Mouse (Mus musculus): ENCODE measurements around the gene Epha1. TPM values are rescaled to one million over a fixed set of nuclear protein-coding genes. Genes with fewer than 3 reads are reported as not detected.
A peak's percentile ranks its signal among the peaks of the same experiment; 100 is the strongest.

The Epha1 gene
- 0.96 and 1.1 TPM in 2 replicates for polyA plus RNA-seq (2014; fragmentation: Nextera tagmentation; extraction: Ambion mirVana)

DNA sequence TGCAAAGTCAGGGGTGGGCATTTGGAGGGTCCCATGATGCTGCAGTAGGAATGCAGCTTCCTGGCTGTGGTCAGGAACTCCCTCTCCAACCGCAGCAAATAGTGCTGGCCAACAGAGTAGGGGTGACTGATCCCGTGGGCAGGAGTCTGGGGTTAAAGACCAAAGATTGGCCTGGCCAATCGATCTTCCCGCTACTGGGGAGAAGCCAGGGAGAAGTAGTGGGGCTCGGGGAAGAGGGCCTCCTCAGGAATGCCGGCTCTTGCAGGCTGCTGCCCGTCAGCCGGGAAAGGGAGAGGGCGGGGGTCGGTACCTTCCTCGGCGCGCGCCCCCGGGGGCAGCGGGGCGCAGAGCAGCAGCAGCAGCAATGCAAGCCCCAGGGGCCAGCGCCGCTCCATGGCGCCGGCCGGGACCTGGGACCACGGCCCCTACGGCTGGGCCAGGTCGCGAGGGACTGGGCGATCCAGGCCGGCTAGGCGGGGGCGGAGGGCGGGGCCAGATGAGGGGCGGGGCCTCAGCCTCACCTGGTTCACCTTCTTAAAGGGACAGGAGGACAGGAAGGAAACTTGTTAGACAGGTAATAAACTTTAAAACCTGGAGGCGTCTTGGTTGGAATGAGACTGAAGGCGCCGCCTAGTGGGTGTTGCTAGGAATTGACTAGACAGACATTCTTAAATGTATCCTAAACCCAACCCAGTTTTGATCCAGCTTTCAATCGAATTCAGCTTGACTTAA, at the start of gene Epha1:
Epha1 (minus strand) TSS at position 453 of the 732 bp plus-strand sequence.
- H3K4me3 ChIP-seq (ENCODE audit: control insufficient read depth in 1 of 2, insufficient read depth in 1 of 2, low read depth in 1 of 2, low read length in 2 of 2): peak within 1 kb of the TSS; percentile 43 to 54
- no peaks in the 10 kb centered on the region for H3K36me3 ChIP-seq (ENCODE audit: control insufficient read depth, insufficient read depth, low read length)
- no peak for ATAC-seq (ENCODE audit: insufficient number of reproducible peaks, insufficient read depth, low FRiP score, low read depth)
- WGBS: under 1% methylated on average over 32 of the region's 36 CpGs
- peak within 1 kb of the TSS; percentile 88 for H3K4me2 ChIP-seq (ENCODE audit: low read length)
- H3K27me3 ChIP-seq (ENCODE audit: control insufficient read depth, insufficient read depth, low read length): no peaks in the 10 kb centered on the region
- H3K9ac ChIP-seq (ENCODE audit: low read length): peak within 1 kb of the TSS; percentile 67
- H3K9me3 ChIP-seq (ENCODE audit: control insufficient read depth, low read length): no peaks in the 10 kb centered on the region
- H3K4me1 ChIP-seq (ENCODE audit: control insufficient read depth in 2 of 2, insufficient read depth in 2 of 2, low read length in 2 of 2): peaks cover 28 to 53% of the 10 kb centered on the region in 2 experiments
- H3K27ac ChIP-seq (replicated peaks in 1 of 2; ENCODE audit: control insufficient read depth in 1 of 2, insufficient read depth in 1 of 2, low read depth in 2 of 2, low read length in 2 of 2): peak within 1 kb of the TSS; percentile 30 to 40; a peak in 3 of 4 replicates

DNA sequence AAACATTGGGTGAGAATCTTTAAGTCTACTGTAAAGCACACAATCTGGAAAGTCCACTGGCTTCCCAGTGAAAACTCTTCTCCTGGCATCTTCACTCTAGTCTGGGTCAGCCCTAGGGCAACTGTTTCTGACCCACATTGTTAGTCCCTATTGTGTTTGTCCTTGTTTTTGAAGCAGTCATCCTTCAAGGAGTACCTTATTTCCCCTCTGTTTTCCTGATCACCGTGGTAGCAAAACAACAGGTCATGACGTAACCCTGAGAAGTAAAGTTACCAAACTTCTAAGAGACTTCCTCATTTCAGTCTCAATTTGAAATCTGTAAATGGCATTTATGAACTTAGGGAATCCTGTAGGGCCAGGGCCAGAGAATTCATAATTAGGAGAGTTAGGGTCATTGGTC, 48.4 kb upstream of the Epha1 start:
- no peaks in the 10 kb centered on the region for H3K36me3 ChIP-seq (ENCODE audit: control insufficient read depth, insufficient read depth, low read length)
- ATAC-seq (ENCODE audit: insufficient number of reproducible peaks, insufficient read depth, low FRiP score, low read depth): no peak
- no peaks in the 10 kb centered on the region for H3K27me3 ChIP-seq (ENCODE audit: control insufficient read depth, insufficient read depth, low read length)
- no peak overlapping the region for H3K27ac ChIP-seq (replicated peaks in 1 of 2; ENCODE audit: control insufficient read depth in 1 of 2, insufficient read depth in 1 of 2, low read depth in 2 of 2, low read length in 2 of 2)
- H3K9me3 ChIP-seq (ENCODE audit: control insufficient read depth, low read length): no peaks in the 10 kb centered on the region
- no peak overlapping the region for H3K4me2 ChIP-seq (ENCODE audit: low read length)
- H3K9ac ChIP-seq (ENCODE audit: low read length): no peak overlapping the region
- 81% methylated on average over 2 of the region's 2 CpGs for WGBS
- no peak overlapping the region for H3K4me3 ChIP-seq (ENCODE audit: control insufficient read depth in 1 of 2, insufficient read depth in 1 of 2, low read depth in 1 of 2, low read length in 2 of 2)
- no peaks in the 10 kb centered on the region for H3K4me1 ChIP-seq (ENCODE audit: control insufficient read depth in 2 of 2, insufficient read depth in 2 of 2, low read length in 2 of 2)

- no peak overlapping the region for H3K4me2 ChIP-seq (ENCODE audit: low read length)
- H3K27me3 ChIP-seq (ENCODE audit: control insufficient read depth, insufficient read depth, low read length): no peaks in the 10 kb centered on the region
- no peak overlapping the region for H3K27ac ChIP-seq (replicated peaks in 1 of 2; ENCODE audit: control insufficient read depth in 1 of 2, insufficient read depth in 1 of 2, low read depth in 2 of 2, low read length in 2 of 2)
- H3K4me3 ChIP-seq (ENCODE audit: control insufficient read depth in 1 of 2, insufficient read depth in 1 of 2, low read depth in 1 of 2, low read length in 2 of 2): no peak overlapping the region
- no peaks in the 10 kb centered on the region for H3K9me3 ChIP-seq (ENCODE audit: control insufficient read depth, low read length)
- H3K4me1 ChIP-seq (ENCODE audit: control insufficient read depth in 2 of 2, insufficient read depth in 2 of 2, low read length in 2 of 2): no peaks in the 10 kb centered on the region
- ATAC-seq (ENCODE audit: insufficient number of reproducible peaks, insufficient read depth, low FRiP score, low read depth): no peak
- H3K9ac ChIP-seq (ENCODE audit: low read length): no peak overlapping the region
- WGBS: 82% methylated on average over 2 of the region's 2 CpGs
- H3K36me3 ChIP-seq (ENCODE audit: control insufficient read depth, insufficient read depth, low read length): no peaks in the 10 kb centered on the region
These were observed 46.4 kb upstream of the Epha1 start for GRCm38 (mm10) chr6:42419443-42419842.

DNA sequence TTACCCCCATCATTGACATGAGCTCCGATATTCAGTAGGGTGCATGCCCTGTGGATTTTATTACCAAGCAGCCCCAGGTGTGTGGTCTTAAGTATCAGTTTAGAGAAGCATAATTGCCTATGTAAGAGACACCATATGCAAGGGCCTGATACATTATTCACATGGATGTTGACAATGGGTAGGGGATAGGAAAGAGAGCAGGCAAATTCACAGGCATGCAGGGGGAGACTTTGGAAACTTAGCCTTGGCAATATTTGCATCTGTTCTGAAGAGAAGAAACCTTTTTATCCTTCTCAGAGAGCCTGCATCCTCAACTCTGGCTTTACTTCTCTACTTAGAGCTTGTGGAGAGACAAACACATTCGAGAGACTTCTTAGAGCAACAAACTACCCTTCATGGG, 32.1 kb upstream of the Epha1 start, which contains the start of gene Tas2r135:
Tas2r135 (plus strand) TSS at position 301 of the 400 bp plus-strand sequence.
- Histone ChIP-seq H3K4me3 (ENCODE audit: control insufficient read depth in 1 of 2, insufficient read depth in 1 of 2, low read depth in 1 of 2, low read length in 2 of 2) (no peak within 1 kb of the TSS), H3K36me3 (ENCODE audit: control insufficient read depth, insufficient read depth, low read length) (no peaks in the 10 kb centered on the region)
- 83% methylated on average over 2 of the region's 2 CpGs for WGBS

GRCm38 (mm10) chr6:42399938-42400337, 26.9 kb upstream of the Epha1 start, which contains the start of gene Tas2r143:
Tas2r143 (plus strand) TSS chr6:42400238.
- Histone ChIP-seq H3K9me3 (ENCODE audit: control insufficient read depth, low read length) (no peaks in the 10 kb centered on the region), H3K36me3 (ENCODE audit: control insufficient read depth, insufficient read depth, low read length) (no peaks in the 10 kb centered on the region), H3K27ac (replicated peaks in 1 of 2; ENCODE audit: control insufficient read depth in 1 of 2, insufficient read depth in 1 of 2, low read depth in 2 of 2, low read length in 2 of 2) (no peak within 1 kb of the TSS), H3K9ac (ENCODE audit: low read length) (no peak within 1 kb of the TSS), H3K4me1 (ENCODE audit: control insufficient read depth in 2 of 2, insufficient read depth in 2 of 2, low read length in 2 of 2) (peaks cover 8 to 9% of the 10 kb centered on the region in 2 experiments; a peak in 3 of 4 replicates), H3K27me3 (ENCODE audit: control insufficient read depth, insufficient read depth, low read length) (no peaks in the 10 kb centered on the region), H3K4me2 (ENCODE audit: low read length) (no peak within 1 kb of the TSS), H3K4me3 (ENCODE audit: control insufficient read depth in 1 of 2, insufficient read depth in 1 of 2, low read depth in 1 of 2, low read length in 2 of 2) (no peak within 1 kb of the TSS)
- WGBS: 79% methylated on average over 1 of the region's 1 CpGs
- ATAC-seq (ENCODE audit: insufficient number of reproducible peaks, insufficient read depth, low FRiP score, low read depth): no peak

More for the DNA sequence above, 32.1 kb upstream of the Epha1 start, which contains the start of gene Tas2r135:
- Histone ChIP-seq H3K27ac (replicated peaks in 1 of 2; ENCODE audit: control insufficient read depth in 1 of 2, insufficient read depth in 1 of 2, low read depth in 2 of 2, low read length in 2 of 2) (no peak within 1 kb of the TSS), H3K9me3 (ENCODE audit: control insufficient read depth, low read length) (no peaks in the 10 kb centered on the region), H3K4me2 (ENCODE audit: low read length) (no peak within 1 kb of the TSS), H3K27me3 (ENCODE audit: control insufficient read depth, insufficient read depth, low read length) (peaks cover 8% of the 10 kb centered on the region), H3K4me1 (ENCODE audit: control insufficient read depth in 2 of 2, insufficient read depth in 2 of 2, low read length in 2 of 2) (no peaks in the 10 kb centered on the region), H3K9ac (ENCODE audit: low read length) (no peak within 1 kb of the TSS)
- ATAC-seq (ENCODE audit: insufficient number of reproducible peaks, insufficient read depth, low FRiP score, low read depth): no peak

DNA sequence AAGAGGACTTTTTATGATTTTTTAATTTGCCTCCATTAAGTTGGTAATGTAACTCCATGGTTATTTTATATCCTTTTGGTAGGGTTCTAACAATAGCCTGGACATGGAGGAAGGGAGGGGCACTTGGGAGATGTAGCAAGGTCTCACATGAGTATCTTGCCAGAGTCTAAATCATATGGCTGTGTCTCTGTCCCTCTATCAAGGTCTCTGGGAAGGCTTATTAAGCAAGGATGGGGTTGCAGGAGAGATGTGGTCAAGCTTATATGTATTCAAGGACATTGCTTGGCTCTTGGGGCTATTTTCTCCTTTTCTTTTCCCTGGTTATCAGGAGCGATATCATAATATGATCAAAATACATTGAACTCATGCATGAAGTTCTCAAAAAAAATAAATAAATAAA, 25.9 kb upstream of the Epha1 start:
- WGBS: 94% methylated on average over 1 of the region's 1 CpGs

DNA sequence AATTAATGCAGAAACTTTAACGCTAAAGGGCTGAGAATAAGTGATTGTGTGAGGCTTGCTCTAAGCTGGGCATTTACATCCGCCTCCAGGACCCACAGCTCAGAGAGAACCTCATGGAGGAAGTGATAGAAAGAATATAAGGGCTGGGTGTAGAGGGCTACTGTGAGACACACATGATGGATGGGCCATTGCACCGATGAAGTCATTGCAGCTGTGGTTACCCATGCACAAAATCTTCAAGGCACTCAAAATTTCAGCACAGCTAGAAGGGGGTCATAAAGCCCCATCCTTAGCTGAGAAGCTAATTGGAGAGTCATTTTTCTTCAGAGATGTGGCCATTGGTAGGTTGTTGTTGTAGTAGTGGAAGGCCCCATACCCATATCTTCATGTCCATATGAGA, 25.2 kb upstream of the Epha1 start:
- Histone ChIP-seq H3K9ac (ENCODE audit: low read length) (no peak overlapping the region), H3K27me3 (ENCODE audit: control insufficient read depth, insufficient read depth, low read length) (no peaks in the 10 kb centered on the region), H3K9me3 (ENCODE audit: control insufficient read depth, low read length) (no peaks in the 10 kb centered on the region), H3K4me2 (ENCODE audit: low read length) (no peak overlapping the region), H3K4me3 (ENCODE audit: control insufficient read depth in 1 of 2, insufficient read depth in 1 of 2, low read depth in 1 of 2, low read length in 2 of 2) (no peak overlapping the region), H3K4me1 (ENCODE audit: control insufficient read depth in 2 of 2, insufficient read depth in 2 of 2, low read length in 2 of 2) (peaks cover 8 to 9% of the 10 kb centered on the region in 2 experiments; a peak in 3 of 4 replicates), H3K36me3 (ENCODE audit: control insufficient read depth, insufficient read depth, low read length) (no peaks in the 10 kb centered on the region), H3K27ac (replicated peaks in 1 of 2; ENCODE audit: control insufficient read depth in 1 of 2, insufficient read depth in 1 of 2, low read depth in 2 of 2, low read length in 2 of 2) (no peak overlapping the region)
- WGBS: 93% methylated on average over 3 of the region's 3 CpGs
- no peak for ATAC-seq (ENCODE audit: insufficient number of reproducible peaks, insufficient read depth, low FRiP score, low read depth)

More for the DNA sequence above, 25.9 kb upstream of the Epha1 start:
- H3K27ac ChIP-seq (replicated peaks in 1 of 2; ENCODE audit: control insufficient read depth in 1 of 2, insufficient read depth in 1 of 2, low read depth in 2 of 2, low read length in 2 of 2): no peak overlapping the region
- H3K9ac ChIP-seq (ENCODE audit: low read length): no peak overlapping the region
- peaks cover 8 to 9% of the 10 kb centered on the region in 2 experiments; a peak in 3 of 4 replicates for H3K4me1 ChIP-seq (ENCODE audit: control insufficient read depth in 2 of 2, insufficient read depth in 2 of 2, low read length in 2 of 2)
- no peak for ATAC-seq (ENCODE audit: insufficient number of reproducible peaks, insufficient read depth, low FRiP score, low read depth)
- H3K9me3 ChIP-seq (ENCODE audit: control insufficient read depth, low read length): no peaks in the 10 kb centered on the region
- H3K36me3 ChIP-seq (ENCODE audit: control insufficient read depth, insufficient read depth, low read length): no peaks in the 10 kb centered on the region
- H3K4me3 ChIP-seq (ENCODE audit: control insufficient read depth in 1 of 2, insufficient read depth in 1 of 2, low read depth in 1 of 2, low read length in 2 of 2): no peak overlapping the region
- H3K27me3 ChIP-seq (ENCODE audit: control insufficient read depth, insufficient read depth, low read length): no peaks in the 10 kb centered on the region
- H3K4me2 ChIP-seq (ENCODE audit: low read length): no peak overlapping the region

Measured in heart, embryonic 14.5 days (tissue).